Mouse (Mus musculus) ES-E14 (cell line): ENCODE results near the gene Gm10803.

Experiments used
- CHD2 ChIP-seq: IDR thresholded peaks from 2 replicates; pipeline ENCODE4 v1.6.1; 2014; ENCODE audit warnings: mild to moderate bottlenecking, low read depth, low read length, inconsistent platforms
- MAFK ChIP-seq: IDR thresholded peaks from 2 replicates; pipeline ENCODE4 v1.6.1; 2014; ENCODE audit warnings: mild to moderate bottlenecking, low read depth, low read length, inconsistent platforms; ENCODE audit not compliant: insufficient read depth

GRCm38 (mm10) chr2:93529602-93530001 lies 30.8 kb upstream of the Gm10803 start:
- no peak for TF ChIP-seq CHD2
- no peak for TF ChIP-seq MAFK
